Mouse (Mus musculus) liver, embryonic 16.5 days (tissue): ENCODE results near the gene Fbxo9. TPM values are rescaled to one million over a fixed set of nuclear protein-coding genes. Genes with fewer than 3 reads are reported as not detected.
A peak's percentile ranks its signal among the peaks of the same experiment; 100 is the strongest.

Source experiments
- ATAC-seq: fragments of 200-750 bp; cut with Nextera tagmentation; 2 replicates; pipeline ENCODE4 v1.8.0; 2017; ENCODE audit warnings: low read depth, mild to moderate bottlenecking, moderate number of reproducible peaks, moderate library complexity
- H3K27ac ChIP-seq: fragments of 300-500 bp; sonication (generic); 2 replicates; pipeline ENCODE4 v1.5.1; 2014; ENCODE audit warnings: mild to moderate bottlenecking, low read length
- H3K27me3 ChIP-seq: fragments of 300-500 bp; sonication (generic); 2 replicates; pipeline ENCODE4 v1.6.1; 2014; ENCODE audit warnings: low read depth, low read length, mixed read lengths; ENCODE audit not compliant: control insufficient read depth, insufficient read depth
- H3K36me3 ChIP-seq: fragments of 300-500 bp; sonication (generic); 2 replicates; pipeline ENCODE4 v1.6.1; 2014; ENCODE audit warnings: mild to moderate bottlenecking; ENCODE audit not compliant: control insufficient read depth, insufficient read depth
- H3K4me1 ChIP-seq: fragments of 300-500 bp; sonication (generic); 2 replicates; pipeline ENCODE4 v1.6.1; 2014; ENCODE audit warnings: low read depth, low read length, mixed read lengths; ENCODE audit not compliant: control insufficient read depth
- H3K4me2 ChIP-seq: fragments of 300-500 bp; sonication (generic); 2 replicates; pipeline ENCODE4 v1.6.1; 2014; ENCODE audit warnings: low read depth, low read length, mixed read lengths
- H3K4me3 ChIP-seq: fragments of 300-500 bp; sonication (generic); 2 replicates; pipeline ENCODE4 v1.5.1; 2014; ENCODE audit warnings: low read depth, mild to moderate bottlenecking, low read length
- H3K9ac ChIP-seq: fragments of 300-500 bp; sonication (generic); 2 replicates; pipeline ENCODE4 v1.6.1; 2014; ENCODE audit warnings: low read depth, low read length
- H3K9me3 ChIP-seq: fragments of 300-500 bp; sonication (generic); replicated peaks from 2 replicates; pipeline ENCODE4 v1.6.1; 2016; ENCODE audit warnings: low read length; ENCODE audit not compliant: control insufficient read depth
- WGBS: fragments of 180-500 bp; shearing (Covaris S2); extraction: QIAGEN DNeasy Blood & Tissue Kit; methylation state at CpG from one replicate; pipeline ENCODE4 v1.1.7; 2014; ENCODE audit not compliant: insufficient replicate concordance; 5-methylcytosine and 5-hydroxymethylcytosine counted together
- polyA plus RNA-seq: library from polyadenylated mRNA; unstranded; fragments of >200 nt; fragmentation: Nextera tagmentation; extraction: Ambion mirVana; gene quantifications from 2 replicates; pipeline ENCODE4 v1.2.1, GENCODE M21; 2015

Gene Fbxo9
- polyA plus RNA-seq, 1 experiment from 2014 or later = 65.3 TPM

GRCm38 (mm10) chr9:78071626-78072025 is 37.2 kb downstream of the Fbxo9 start:
- no peaks in the 10 kb centered on the region for H3K36me3 ChIP-seq
- no peak overlapping the region for H3K4me3 ChIP-seq

GRCm38 (mm10) chr9:78070496-78070895 is 38.4 kb downstream of the Fbxo9 start:
- no peak overlapping the region for H3K9ac ChIP-seq
- H3K36me3 ChIP-seq = no peaks in the 10 kb centered on the region
- no peaks in the 10 kb centered on the region for H3K4me1 ChIP-seq
- WGBS = 60% methylated on average over 5 of the region's 5 CpGs
- H3K27me3 ChIP-seq = no peaks in the 10 kb centered on the region
- no peak overlapping the region for H3K4me2 ChIP-seq
- H3K9me3 ChIP-seq = no peaks in the 10 kb centered on the region
- no peak overlapping the region for H3K27ac ChIP-seq
- H3K4me3 ChIP-seq = no peak overlapping the region
- no peak for ATAC-seq

More at GRCm38 (mm10) chr9:78071626-78072025, 37.2 kb downstream of the Fbxo9 start:
- Histone ChIP-seq H3K9ac (no peak overlapping the region), H3K27me3 (no peaks in the 10 kb centered on the region), H3K4me1 (no peaks in the 10 kb centered on the region), H3K4me2 (no peak overlapping the region), H3K27ac (no peak overlapping the region), H3K9me3 (no peaks in the 10 kb centered on the region)
- WGBS = 41% methylated on average over 4 of the region's 4 CpGs
- no peak for ATAC-seq

- H3K4me1 ChIP-seq = peaks cover 4% of the 10 kb centered on the region
- H3K36me3 ChIP-seq = no peaks in the 10 kb centered on the region
- no peak overlapping the region for H3K4me2 ChIP-seq
- no peaks in the 10 kb centered on the region for H3K27me3 ChIP-seq
- no peak for ATAC-seq
- H3K4me3 ChIP-seq = no peak overlapping the region
- H3K9me3 ChIP-seq = no peaks in the 10 kb centered on the region
- H3K9ac ChIP-seq = no peak overlapping the region
- no peak overlapping the region for H3K27ac ChIP-seq
- WGBS = 54% methylated on average over 10 of the region's 10 CpGs
Observed at GRCm38 (mm10) chr9:78064121-78064520, 44.7 kb downstream of the Fbxo9 start.

- WGBS = 70% methylated on average over 9 of the region's 9 CpGs
Observed at GRCm38 (mm10) chr9:78062392-78062791, 46.5 kb downstream of the Fbxo9 start.

GRCm38 (mm10) chr9:78059525-78060120 is 49.2 kb downstream of the Fbxo9 start:
- Histone ChIP-seq H3K9me3 (no peaks in the 10 kb centered on the region), H3K36me3 (no peaks in the 10 kb centered on the region), H3K4me1 (peaks cover 4% of the 10 kb centered on the region), H3K4me2 (no peak overlapping the region), H3K27me3 (no peaks in the 10 kb centered on the region), H3K9ac (no peak overlapping the region), H3K4me3 (no peak overlapping the region), H3K27ac (no peak overlapping the region)
- 0 out of 2 replicates have a peak, but pooled peaks have one; percentile 39 for ATAC-seq
- WGBS = 65% methylated on average over 16 of the region's 16 CpGs

More at GRCm38 (mm10) chr9:78062392-78062791, 46.5 kb downstream of the Fbxo9 start:
- H3K4me1 ChIP-seq = peaks cover 4% of the 10 kb centered on the region
- no peaks in the 10 kb centered on the region for H3K9me3 ChIP-seq
- H3K9ac ChIP-seq = no peak overlapping the region
- H3K4me3 ChIP-seq = no peak overlapping the region
- no peak for ATAC-seq
- H3K36me3 ChIP-seq = no peaks in the 10 kb centered on the region
- no peak overlapping the region for H3K4me2 ChIP-seq
- H3K27me3 ChIP-seq = no peaks in the 10 kb centered on the region
- H3K27ac ChIP-seq = no peak overlapping the region

GRCm38 (mm10) chr9:78054298-78054697 is 54.6 kb downstream of the Fbxo9 start:
- no peaks in the 10 kb centered on the region for H3K9me3 ChIP-seq
- no peaks in the 10 kb centered on the region for H3K36me3 ChIP-seq

GRCm38 (mm10) chr9:78053821-78054220 is 55.0 kb downstream of the Fbxo9 start:
- ATAC-seq = no peak
- Histone ChIP-seq H3K27me3 (no peaks in the 10 kb centered on the region), H3K27ac (no peak overlapping the region), H3K36me3 (no peaks in the 10 kb centered on the region), H3K9ac (no peak overlapping the region), H3K4me1 (no peaks in the 10 kb centered on the region), H3K9me3 (no peaks in the 10 kb centered on the region), H3K4me2 (no peak overlapping the region), H3K4me3 (no peak overlapping the region)
- WGBS = 61% methylated on average over 8 of the region's 8 CpGs

More at GRCm38 (mm10) chr9:78054298-78054697, 54.6 kb downstream of the Fbxo9 start:
- Histone ChIP-seq H3K4me2 (no peak overlapping the region), H3K9ac (no peak overlapping the region), H3K27me3 (no peaks in the 10 kb centered on the region), H3K4me1 (no peaks in the 10 kb centered on the region; the same call in 1 of the 2 replicates), H3K27ac (no peak overlapping the region), H3K4me3 (no peak overlapping the region)
- 75% methylated on average over 3 of the region's 3 CpGs for WGBS
- no peak for ATAC-seq

GRCm38 (mm10) chr9:78051677-78052076 is 57.2 kb downstream of the Fbxo9 start, which contains the start of gene Gcm1:
TSS of gene Gcm1 (plus strand) at chr9:78051924.
- no peaks in the 10 kb centered on the region for H3K36me3 ChIP-seq
- no peaks in the 10 kb centered on the region for H3K27me3 ChIP-seq
- ATAC-seq = no peak
- H3K27ac ChIP-seq = no peak within 1 kb of the TSS
- 46% methylated on average over 3 of the region's 3 CpGs for WGBS
- H3K9ac ChIP-seq = no peak within 1 kb of the TSS
- no peak within 1 kb of the TSS for H3K4me2 ChIP-seq
- H3K9me3 ChIP-seq = no peaks in the 10 kb centered on the region
- H3K4me1 ChIP-seq = no peaks in the 10 kb centered on the region
- no peak within 1 kb of the TSS for H3K4me3 ChIP-seq

- H3K9ac ChIP-seq = no peak overlapping the region
- no peaks in the 10 kb centered on the region for H3K4me1 ChIP-seq
- H3K36me3 ChIP-seq = no peaks in the 10 kb centered on the region
- no peak overlapping the region for H3K4me2 ChIP-seq
- H3K4me3 ChIP-seq = no peak overlapping the region
- H3K27ac ChIP-seq = no peak overlapping the region
- WGBS = 29% methylated on average over 5 of the region's 5 CpGs
- H3K27me3 ChIP-seq = no peaks in the 10 kb centered on the region
- no peaks in the 10 kb centered on the region for H3K9me3 ChIP-seq
- ATAC-seq = no peak
Observed at GRCm38 (mm10) chr9:78050452-78050970, 58.4 kb downstream of the Fbxo9 start.
